Mouse (Mus musculus) layer of hippocampus, adult 11-12 months (tissue): ENCODE measurements around the gene Zbtb37.

Source experiments
- DNase-seq: peaks from one replicate; pipeline ENCODE4 v3.0.0; 2022; ENCODE audit warnings: low spot score

Gene Zbtb37

DNA sequence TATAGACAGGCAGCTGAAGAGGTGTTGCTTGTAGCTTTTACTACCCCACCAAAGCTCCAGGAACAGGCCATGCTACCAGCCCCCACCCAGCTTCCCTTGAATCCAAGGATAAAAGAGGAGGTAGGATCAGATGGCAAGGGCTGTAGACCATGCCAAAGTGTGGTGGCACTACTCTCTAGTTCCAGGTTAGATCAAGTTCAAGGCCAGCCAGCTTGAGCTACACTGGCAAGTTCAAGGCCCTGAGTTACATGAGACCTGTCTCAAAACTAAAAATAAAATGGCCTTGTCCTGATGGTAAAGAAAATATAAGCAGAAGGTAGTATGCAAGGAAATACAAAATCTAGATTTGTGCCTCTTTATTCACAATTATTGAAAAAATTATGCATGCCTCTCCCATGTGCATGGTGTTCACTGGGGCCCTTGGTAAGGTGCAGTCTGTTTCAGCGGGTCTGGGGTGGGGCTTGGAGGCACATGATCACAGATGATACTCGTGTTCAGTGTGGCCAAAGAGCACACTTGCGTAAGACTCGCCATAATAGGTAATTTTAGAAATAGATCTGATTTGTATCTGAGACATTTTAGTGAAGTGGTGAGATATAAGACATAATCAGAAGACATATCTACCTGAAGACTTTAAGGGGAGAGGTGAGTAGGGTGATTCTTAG lies 56.4 kb downstream of the Zbtb37 start, which contains the start of gene Serpinc1:
Gene Serpinc1, plus strand, starts transcription at position 515 of the 665 bp plus-strand sequence.
- no peak for DNase-seq

DNA sequence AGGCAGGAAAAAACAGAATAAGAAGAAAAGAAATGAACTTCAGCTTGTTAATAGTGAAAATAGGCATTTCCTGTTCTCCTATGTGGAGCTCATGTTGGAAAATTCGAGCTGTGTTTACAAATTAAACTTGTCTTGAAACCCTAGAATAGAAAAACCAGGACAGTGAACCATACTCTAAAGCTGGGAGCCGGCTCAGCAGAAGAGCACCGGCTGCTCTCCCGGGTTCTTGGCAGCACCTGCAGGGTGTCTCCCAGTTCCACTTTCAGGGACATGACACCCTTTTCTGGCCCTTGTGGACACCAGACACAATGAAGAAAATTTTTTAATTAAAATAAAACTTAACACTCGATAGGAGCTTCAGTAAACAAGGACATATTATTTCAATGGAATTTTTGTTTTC lies 66.0 kb downstream of the Zbtb37 start:
- no peak for DNase-seq

DNA sequence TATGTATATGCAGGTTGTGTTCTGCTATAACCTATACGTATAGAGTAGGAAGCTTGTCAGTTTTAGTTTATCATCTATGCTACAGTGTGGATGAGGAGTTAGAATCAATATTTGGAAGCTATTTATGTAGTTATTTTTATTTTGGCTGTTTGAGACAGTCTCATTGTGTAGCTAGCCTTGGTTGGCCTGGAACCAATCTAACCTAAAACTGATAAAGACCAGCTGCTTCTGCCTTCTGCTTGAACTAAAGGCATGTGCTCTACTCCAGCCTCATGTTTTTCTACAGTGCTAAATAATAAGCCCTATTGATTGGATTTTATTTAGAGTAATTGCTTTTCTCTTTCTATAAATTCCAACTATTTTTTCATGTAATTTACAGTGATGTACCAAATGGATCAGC lies 67.4 kb downstream of the Zbtb37 start:
- DNase-seq = peak; percentile 51

DNA sequence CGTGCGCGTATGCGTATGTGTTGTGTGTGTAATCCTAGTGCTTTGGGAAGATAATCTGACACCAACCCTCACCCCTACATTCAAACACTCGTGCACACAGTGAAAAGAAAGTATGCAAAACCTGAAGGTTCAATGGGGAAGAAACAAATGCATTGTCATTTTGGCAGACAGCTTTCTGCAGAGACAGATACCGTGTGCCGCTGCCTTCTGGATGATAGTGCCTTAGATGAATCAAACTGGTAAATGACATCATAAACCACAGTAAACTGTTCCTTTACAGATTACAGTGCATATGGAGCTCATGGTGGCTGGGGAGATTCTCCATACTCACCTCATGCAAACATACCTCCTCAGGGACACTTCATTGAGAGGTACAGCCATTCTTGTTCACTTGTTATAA lies 71.5 kb downstream of the Zbtb37 start:
- no peak for DNase-seq
